ENCODE assay signal across 10 mouse cellular contexts in the genomic region with DNA sequence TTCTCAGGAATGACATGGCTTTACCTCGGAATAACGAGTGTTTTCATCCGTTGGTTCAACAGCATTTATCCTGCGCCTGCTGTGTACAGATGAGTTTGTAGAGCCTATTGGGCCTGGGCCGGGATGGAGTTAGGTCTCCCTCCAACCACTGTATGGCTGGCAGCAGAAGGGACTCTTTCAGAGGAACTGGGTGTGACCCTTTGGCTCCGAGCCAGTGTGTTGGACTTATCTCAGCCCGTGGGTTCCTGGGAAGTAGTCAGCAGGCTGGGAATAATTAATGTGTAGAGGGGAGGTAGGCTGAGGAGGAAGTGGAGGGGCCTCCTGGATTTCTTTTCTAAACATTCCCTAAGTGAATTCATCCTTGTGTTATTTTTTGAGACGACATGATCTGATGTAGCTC.
DNase-seq lines count a peak whose midpoint lies in the region; ATAC-seq and TF ChIP-seq lines count a peak whose summit lies in the region.
"Had no signal": no experiment of that assay in that cellular context is flagged by ENCODE, and none has a peak within 500 bp of the region (broad histone marks: within the 10 kb centered on the region; RNA-seq: fewer than 3 reads in every experiment).

No protein-coding gene starts in this region.

- DNase-seq in hindbrain, embryonic 10.5 days (ENCODE audit: low spot score) = no peak
- peak; percentile 64 for DNase-seq in embryonic facial prominence, embryonic 11.5 days (ENCODE audit: low spot score)
- DNase-seq in heart, postnatal 10 days = peak; percentile 75
- peak; percentile 87 for DNase-seq in lung, embryonic 14.5 days
- DNase-seq in layer of hippocampus, postnatal 36 days = no peak

- H3K4me1 ChIP-seq in hindbrain, embryonic 13.5 days (replicated peaks) = peaks cover 42% of the 10 kb centered on the region
- H3K4me1 ChIP-seq in hindbrain, embryonic 10.5 days (replicated peaks) = peaks cover 24% of the 10 kb centered on the region
- H3K4me1 ChIP-seq in embryonic facial prominence, embryonic 11.5 days (ENCODE audit: control insufficient read depth, insufficient read depth, low read length) = peaks cover 5% of the 10 kb centered on the region
- H3K4me1 ChIP-seq in lung, embryonic 14.5 days (ENCODE audit: insufficient read depth) = peaks cover 20% of the 10 kb centered on the region; the same call in 1 of the 2 replicates

- no peak overlapping the region for H3K9ac ChIP-seq in hindbrain, embryonic 13.5 days
- H3K9ac ChIP-seq in embryonic facial prominence, embryonic 11.5 days (replicated peaks; ENCODE audit: low read length) = no peak overlapping the region
- H3K9ac ChIP-seq in lung, embryonic 14.5 days = no peak overlapping the region
- H3K9ac ChIP-seq: embryonic facial prominence, embryonic 12.5 days; liver, embryonic 15.5 days had no signal

- peak overlapping the region; percentile 64; the same call in 1 of the 2 replicates for H3K27ac ChIP-seq in hindbrain, embryonic 13.5 days
- no peak overlapping the region for H3K27ac ChIP-seq in hindbrain, embryonic 10.5 days
- H3K27ac ChIP-seq in embryonic facial prominence, embryonic 11.5 days (replicated peaks; ENCODE audit: low read depth, low read length) = no peak overlapping the region
- no peak overlapping the region for H3K27ac ChIP-seq in lung, embryonic 14.5 days (ENCODE audit: low read depth)
- H3K27ac ChIP-seq: embryonic facial prominence, embryonic 12.5 days; liver, embryonic 15.5 days had no signal

- 70% methylated on average over 8 of the region's 8 CpGs for WGBS in hindbrain, embryonic 13.5 days
- WGBS in hindbrain, embryonic 10.5 days = 79% methylated on average over 8 of the region's 8 CpGs
- 53% methylated on average over 8 of the region's 8 CpGs for WGBS in embryonic facial prominence, embryonic 11.5 days
- WGBS in lung, embryonic 14.5 days = 23% methylated on average over 8 of the region's 8 CpGs

- H3K27me3 ChIP-seq in hindbrain, embryonic 13.5 days = no peaks in the 10 kb centered on the region
- no peaks in the 10 kb centered on the region for H3K27me3 ChIP-seq in hindbrain, embryonic 10.5 days (ENCODE audit: insufficient read depth, poor library complexity, severe bottlenecking)
- H3K27me3 ChIP-seq in embryonic facial prominence, embryonic 11.5 days (ENCODE audit: control insufficient read depth, insufficient read depth, low read length) = no peaks in the 10 kb centered on the region
- no peaks in the 10 kb centered on the region for H3K27me3 ChIP-seq in lung, embryonic 14.5 days (ENCODE audit: insufficient read depth, low read length)
- H3K27me3 ChIP-seq: embryonic facial prominence, embryonic 12.5 days; liver, embryonic 15.5 days had no signal

- H3K36me3 ChIP-seq in hindbrain, embryonic 13.5 days = no peaks in the 10 kb centered on the region
- H3K36me3 ChIP-seq in hindbrain, embryonic 10.5 days = peaks cover 8% of the 10 kb centered on the region; the same call in 1 of the 2 replicates
- H3K36me3 ChIP-seq in embryonic facial prominence, embryonic 11.5 days (replicated peaks; ENCODE audit: control insufficient read depth, insufficient read depth, low read depth, low read length) = no peaks in the 10 kb centered on the region
- H3K36me3 ChIP-seq in lung, embryonic 14.5 days (ENCODE audit: insufficient read depth) = peaks cover 7% of the 10 kb centered on the region; the same call in 1 of the 2 replicates
- H3K36me3 ChIP-seq: liver, embryonic 15.5 days had no signal

- no peaks in the 10 kb centered on the region for H3K9me3 ChIP-seq in hindbrain, embryonic 13.5 days
- no peaks in the 10 kb centered on the region for H3K9me3 ChIP-seq in hindbrain, embryonic 10.5 days
- no peaks in the 10 kb centered on the region for H3K9me3 ChIP-seq in embryonic facial prominence, embryonic 11.5 days (replicated peaks; ENCODE audit: control insufficient read depth, low read length)
- H3K9me3 ChIP-seq in lung, embryonic 14.5 days (ENCODE audit: low read depth, low read length) = no peaks in the 10 kb centered on the region
- H3K9me3 ChIP-seq: embryonic facial prominence, embryonic 12.5 days; liver, embryonic 15.5 days had no signal

- TF ChIP-seq CTCF in lung, embryonic 14.5 days (IDR thresholded peaks at IDR 0.05; ENCODE audit: low read depth) = no peak

- ATAC-seq in hindbrain, embryonic 13.5 days (ENCODE audit: low FRiP score) = 0 out of 2 replicates have a peak, but pooled peaks have one; percentile 37
- no peak for ATAC-seq in embryonic facial prominence, embryonic 11.5 days (replicated peaks; ENCODE audit: insufficient number of reproducible peaks, low FRiP score, low TSS enrichment, low read depth)
- peak; percentile 35; the same call in 1 of the 2 replicates for ATAC-seq in lung, embryonic 14.5 days (ENCODE audit: insufficient read depth)
- ATAC-seq in erythroblast, adult 5-6 weeks (replicated peaks; ENCODE audit: low FRiP score, poor library complexity, severe bottlenecking) = no peak
- no peak for ATAC-seq in activated CD4-positive, CD25-positive, alpha-beta regulatory T cell, adult 4 months

- intact Hi-C loops in heart, postnatal 10 days (cut with DNase I) = no loop called here

- H3K4me2 ChIP-seq in hindbrain, embryonic 13.5 days = no peak overlapping the region
- no peak overlapping the region for H3K4me2 ChIP-seq in embryonic facial prominence, embryonic 11.5 days (ENCODE audit: low read depth, low read length)
- H3K4me2 ChIP-seq in lung, embryonic 14.5 days = peak overlapping the region; percentile 1; the same call in 1 of the 2 replicates
- H3K4me2 ChIP-seq: embryonic facial prominence, embryonic 12.5 days; liver, embryonic 15.5 days had no signal

- no peak overlapping the region for H3K4me3 ChIP-seq in hindbrain, embryonic 13.5 days
- H3K4me3 ChIP-seq in hindbrain, embryonic 10.5 days = no peak overlapping the region
- no peak overlapping the region for H3K4me3 ChIP-seq in embryonic facial prominence, embryonic 11.5 days (ENCODE audit: low read depth, low read length)
- no peak overlapping the region for H3K4me3 ChIP-seq in lung, embryonic 14.5 days (ENCODE audit: low read depth, low read length)
- H3K4me3 ChIP-seq: embryonic facial prominence, embryonic 12.5 days; liver, embryonic 15.5 days had no signal

Comparison
In these comparisons a context has a peak if more than half of its experiments do, and no peak if none do; other contexts are left out.
1. ATAC-seq: peak in hindbrain, embryonic 13.5 days (single experiment) and lung, embryonic 14.5 days (single experiment); none in embryonic facial prominence, embryonic 11.5 days (single experiment), erythroblast, adult 5-6 weeks (single experiment) and activated CD4-positive, CD25-positive, alpha-beta regulatory T cell, adult 4 months (single experiment).
2. DNase-seq: peak in embryonic facial prominence, embryonic 11.5 days (single experiment), heart, postnatal 10 days (2 of 2) and lung, embryonic 14.5 days (single experiment); none in hindbrain, embryonic 10.5 days (single experiment) and layer of hippocampus, postnatal 36 days (0 of 2).